Mouse (Mus musculus) left cerebral cortex, postnatal 14 days (tissue): ENCODE results near the gene Nell1. TPM values are rescaled to one million over a fixed set of nuclear protein-coding genes. Genes with fewer than 3 reads are reported as not detected.
"Not testable (repeated sequence)": the region's sequence is repeated elsewhere in the genome, so short reads cannot be mapped to it uniquely, and the experiment has no call there.

ENCODE experiments used
- DNase-seq, 2 experiments: peaks; one replicate each; pipeline ENCODE4 v3.0.0; 2021 to 2022; ENCODE audit warnings: low spot score in 2 of 2, mixed read lengths in 1 of 2
- intact Hi-C: fragments of 180-260 bp; cut with DNase I; formaldehyde crosslinking; loops from one replicate; pipeline ENCODE4 v1.15.1; 2025
- long read RNA-seq, 2 experiments: library from polyadenylated mRNA; stranded (forward); transcript quantifications; one replicate each; pipeline ENCODE4 v2.0.0; 2021
- total RNA-seq, 2 experiments: library from RNA; stranded (reverse); gene quantifications; 2 replicates each; pipeline ENCODE4 v1.2.3; 2021

Gene Nell1
- total RNA-seq: 10 to 100 TPM; 44.4 to 46.9 TPM
- long read RNA-seq, experiment 1, full-length matches to known transcripts: 37 of 46 reads
- long read RNA-seq, experiment 1, partial matches to known transcripts: 7 of 46 reads
- long read RNA-seq, experiment 1, other reads (novel, unspliced or antisense): 2 of 46 reads
- long read RNA-seq, experiment 2, full-length matches to known transcripts: 26 of 31 reads
- long read RNA-seq, experiment 2, partial matches to known transcripts: 2 of 31 reads
- long read RNA-seq, experiment 2, other reads (novel, unspliced or antisense): 3 of 31 reads

GRCm38 (mm10) chr7:49974841-49975440, at the start of gene Nell1:
Gene Nell1, plus strand, starts transcription at chr7:49974864.
- intact Hi-C loops: no loop called here
- peak in 1 of 2 experiments; percentile 44 for DNase-seq

- no peak for DNase-seq
- intact Hi-C loops: no loop called here
Measured at GRCm38 (mm10) chr7:49928571-49928970, 46.1 kb upstream of the Nell1 start.

DNA sequence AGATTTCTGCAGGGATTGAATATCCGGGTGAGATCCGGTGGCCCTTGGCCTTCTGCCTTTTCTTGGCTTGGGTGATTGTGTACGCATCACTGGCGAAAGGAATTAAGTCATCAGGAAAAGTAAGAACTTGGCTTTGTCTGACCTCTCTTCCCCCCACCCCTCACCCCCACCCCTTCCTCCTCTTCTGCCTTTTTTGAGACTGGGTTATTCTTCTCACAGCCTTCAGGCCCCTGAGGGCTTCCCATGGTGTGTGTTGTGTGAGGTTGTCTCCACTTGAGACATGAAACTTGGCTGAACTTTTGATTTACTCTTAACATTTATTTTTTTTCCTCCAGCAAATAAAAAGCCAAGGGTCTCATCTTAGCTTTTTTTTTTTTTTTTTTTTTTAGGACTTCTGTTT, 44.7 kb upstream of the Nell1 start:
- intact Hi-C loops: no loop called here
- no peak for DNase-seq

DNA sequence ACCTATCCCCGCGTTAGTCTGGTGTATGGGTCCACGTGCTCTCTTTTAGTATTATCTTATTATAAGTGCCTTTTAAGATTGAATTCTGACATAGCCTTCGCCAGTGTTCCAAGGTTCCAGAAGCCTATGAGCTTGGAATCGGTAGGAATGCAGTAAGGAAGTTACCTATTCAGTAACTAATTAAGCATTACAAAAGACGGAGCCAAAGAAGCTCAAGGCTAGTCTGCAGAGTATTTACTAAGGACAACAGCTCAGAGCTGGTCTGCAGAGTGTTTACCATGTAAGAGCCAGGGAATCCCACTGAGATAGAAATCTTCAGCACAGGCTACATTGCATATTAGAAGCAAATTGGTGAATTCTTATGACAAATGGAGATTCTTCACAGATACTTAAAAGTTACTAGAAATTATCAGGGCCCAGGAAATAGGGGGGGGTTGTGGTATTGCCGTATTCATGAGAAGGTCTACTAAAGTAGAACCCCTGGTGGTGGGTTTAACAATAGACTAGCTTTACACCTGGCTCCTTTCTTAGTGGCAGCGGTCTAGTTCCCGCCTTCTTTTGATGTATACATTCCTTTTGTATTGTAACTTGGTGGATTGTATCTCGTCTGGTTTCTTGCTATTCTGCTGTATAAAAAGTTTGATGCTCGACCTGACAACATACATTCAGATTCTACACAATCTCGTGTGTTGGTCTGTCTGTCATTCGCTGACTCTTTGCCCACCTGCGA, 41.1 kb upstream of the Nell1 start:
- DNase-seq, intact Hi-C loops: not testable (repeated sequence)

- peak; percentile 22 to 74 for DNase-seq
- intact Hi-C loops: no loop called here
Measured at GRCm38 (mm10) chr7:49936821-49937220, 37.8 kb upstream of the Nell1 start.

DNA sequence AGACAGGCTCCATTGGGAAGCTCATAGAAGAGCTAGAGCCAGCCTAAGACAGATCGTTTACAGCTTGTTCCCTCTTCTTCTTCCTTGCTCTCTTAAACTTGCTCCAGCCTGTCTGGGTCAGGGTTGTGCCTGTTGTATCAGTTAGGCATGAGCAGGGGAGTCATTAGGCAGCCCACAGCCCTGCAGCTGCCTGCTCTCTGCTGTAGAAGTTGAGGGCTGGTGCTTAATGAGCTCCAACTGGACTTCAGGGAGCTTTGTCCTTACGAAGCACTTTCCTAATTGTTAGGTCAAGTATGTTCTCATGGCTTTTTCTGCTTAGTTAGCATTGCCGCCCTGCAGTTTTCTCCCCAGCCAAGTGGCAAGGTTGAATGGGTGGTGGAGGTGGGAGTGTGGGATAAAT, 32.6 kb upstream of the Nell1 start:
- no peak for DNase-seq
- intact Hi-C loops: no loop called here

GRCm38 (mm10) chr7:49942490-49942889, 32.2 kb upstream of the Nell1 start:
- no peak for DNase-seq
- intact Hi-C loops: no loop called here

DNA sequence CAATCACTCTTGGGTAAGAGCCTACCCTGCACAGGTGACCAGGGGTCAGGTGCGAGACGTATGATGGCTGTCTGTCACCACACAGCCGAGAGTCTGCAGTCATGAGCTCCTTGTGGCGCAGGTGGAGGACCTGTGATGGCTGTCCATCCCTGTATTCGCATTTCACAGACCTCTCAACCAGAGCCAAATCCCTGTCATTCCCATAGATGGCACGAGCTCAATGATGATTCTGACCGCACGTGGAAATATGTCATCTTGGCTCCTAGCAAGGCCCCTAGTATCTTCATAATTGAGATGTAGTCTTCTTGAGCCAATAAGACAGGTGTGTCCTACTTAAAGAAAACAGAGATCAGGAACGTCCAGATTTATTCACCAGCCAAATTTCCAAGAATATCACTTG, 28.0 kb upstream of the Nell1 start:
- no peak for DNase-seq
- intact Hi-C loops: no loop called here

DNA sequence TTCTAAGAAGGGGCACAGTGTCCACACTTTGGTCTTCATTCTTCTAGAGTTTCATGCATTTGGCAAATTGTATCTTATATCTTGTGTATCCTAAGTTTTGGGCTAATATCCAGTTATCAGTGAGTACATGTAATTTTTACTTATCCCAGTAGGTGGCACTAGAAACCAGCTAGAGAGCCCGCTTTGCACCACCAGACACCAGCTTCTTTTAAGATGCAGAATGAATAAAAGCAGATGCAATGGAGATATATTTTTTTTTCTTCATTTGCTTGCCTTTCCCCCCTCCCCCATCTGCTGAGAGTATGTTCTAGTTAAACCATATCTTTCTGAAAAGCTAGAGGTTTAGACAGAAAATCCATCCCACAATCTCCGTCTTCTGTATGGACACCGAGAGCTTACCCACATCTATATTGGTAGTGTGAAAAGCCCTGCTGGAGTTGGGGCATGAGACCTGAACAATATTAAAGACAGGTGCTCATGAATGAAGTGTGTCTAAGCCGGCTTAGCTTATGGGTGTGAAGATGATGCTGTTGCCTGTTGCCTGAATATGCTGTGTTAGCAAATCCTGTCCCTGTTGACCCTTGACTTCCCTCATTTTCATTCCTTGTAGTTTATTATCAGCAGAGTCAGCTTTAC, 21.0 kb upstream of the Nell1 start:
- intact Hi-C loops: loop anchor here (2.0 kb wide), 2 partner anchors 529 to 1481 kb away; no protein-coding TSS in a partner anchor
- DNase-seq: peak; percentile 62 to 77

- intact Hi-C loops: no loop called here
- DNase-seq: no peak
Measured at GRCm38 (mm10) chr7:49954834-49955233, 19.8 kb upstream of the Nell1 start.

DNA sequence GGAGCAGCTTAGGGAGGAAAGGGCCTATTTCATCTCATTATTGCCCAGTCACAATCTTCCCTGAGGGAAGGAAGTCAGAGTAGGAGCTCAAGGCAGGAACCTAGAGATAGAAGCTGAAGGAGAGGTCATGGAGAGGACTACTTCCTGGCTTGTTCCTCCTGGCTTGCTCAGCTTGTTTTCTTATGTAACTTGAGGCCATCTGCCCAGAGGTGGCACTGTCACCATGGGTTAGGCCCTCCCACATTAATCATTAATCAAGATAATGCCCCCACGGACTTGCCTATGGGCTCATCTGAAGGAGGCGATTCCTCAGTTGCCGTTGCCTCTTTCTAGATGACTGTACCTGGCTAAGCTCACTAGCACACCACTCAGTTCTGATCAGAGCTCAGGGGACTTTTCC, 17.5 kb upstream of the Nell1 start:
- no peak for DNase-seq
- intact Hi-C loops: no loop called here

DNA sequence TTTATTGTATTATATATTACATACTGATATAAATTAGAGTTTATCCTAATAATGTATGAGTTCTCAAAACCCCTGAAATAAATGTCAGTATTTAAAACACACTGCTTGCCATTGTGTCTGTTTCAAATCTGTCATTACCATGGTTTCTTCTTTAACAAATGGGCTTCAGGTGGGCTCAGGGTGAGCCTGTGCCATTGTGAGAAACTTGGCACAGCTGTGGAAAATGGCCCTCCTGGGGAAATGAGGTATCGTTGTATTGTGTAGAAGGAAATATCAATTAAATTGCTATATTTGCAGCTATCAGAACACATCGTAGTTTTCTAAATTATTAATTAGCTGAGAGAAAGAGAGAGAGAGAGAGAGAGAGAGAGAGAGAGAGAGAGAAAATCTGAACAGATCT, 10.9 kb upstream of the Nell1 start:
- intact Hi-C loops: no loop called here
- no peak for DNase-seq

- DNase-seq: no peak
- intact Hi-C loops: no loop called here
Measured at GRCm38 (mm10) chr7:49969516-49969915, 5.1 kb upstream of the Nell1 start.

- intact Hi-C loops: no loop called here
- DNase-seq: peak in 1 of 2 experiments; percentile 46
Measured at GRCm38 (mm10) chr7:49975441-49976121, 917 bp downstream of the Nell1 start.

GRCm38 (mm10) chr7:49981511-49982227, 7.0 kb downstream of the Nell1 start:
- intact Hi-C loops: no loop called here
- DNase-seq: peak in 1 of 2 experiments; percentile 11

DNA sequence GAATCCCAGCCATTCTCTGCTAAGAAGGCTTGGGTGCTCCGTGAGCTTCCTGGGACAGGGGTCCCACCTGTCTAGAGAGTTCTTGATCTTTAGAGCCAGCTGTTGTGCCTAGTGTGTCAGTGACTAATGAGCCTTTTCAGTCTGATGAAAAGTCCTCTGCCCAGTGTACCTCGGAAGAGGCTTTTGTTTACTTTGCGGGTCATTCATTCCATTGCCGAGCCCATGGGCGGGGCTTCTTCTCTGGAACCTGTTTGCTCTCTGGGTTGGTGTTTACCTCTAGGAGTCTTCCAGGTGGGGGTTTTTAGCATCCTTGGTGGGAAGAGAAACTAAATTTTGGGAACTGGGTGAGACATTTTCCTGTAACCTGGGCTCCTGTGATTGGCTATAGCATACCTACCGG, 10.0 kb downstream of the Nell1 start:
- intact Hi-C loops: no loop called here
- no peak for DNase-seq

GRCm38 (mm10) chr7:49985947-49986346, 11.3 kb downstream of the Nell1 start:
- DNase-seq: no peak
- intact Hi-C loops: no loop called here

- DNase-seq: no peak
- intact Hi-C loops: no loop called here
Measured at GRCm38 (mm10) chr7:49999321-49999720, 24.7 kb downstream of the Nell1 start.

DNA sequence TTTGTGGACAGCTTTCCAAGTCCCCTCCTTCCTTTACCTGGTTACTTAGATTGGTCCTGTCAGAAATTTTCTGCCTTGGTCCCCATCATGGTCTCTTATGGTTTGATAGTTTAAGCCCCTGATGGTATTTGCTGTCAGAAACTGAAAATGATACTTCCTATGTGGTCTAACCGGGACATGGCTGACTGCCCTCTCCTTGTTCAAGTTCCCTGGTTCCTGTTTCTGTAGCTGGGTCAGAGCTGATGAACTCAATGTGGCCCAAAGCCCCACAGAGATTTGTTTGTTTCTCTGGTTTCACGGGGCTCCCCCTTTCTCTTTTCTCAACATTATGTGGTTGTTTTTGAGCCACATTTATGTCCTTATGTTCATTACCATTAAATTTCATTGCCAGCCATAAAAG, 30.6 kb downstream of the Nell1 start:
- intact Hi-C loops: no loop called here
- DNase-seq: no peak
